ENCODE assay signal across 19 mouse cellular contexts in genomic region chr1:181847396-181847795, GRCm38 (mm10). TPM values are rescaled to one million over a fixed set of nuclear protein-coding genes. Genes with fewer than 3 reads are reported as not detected.
A peak's percentile ranks its signal among the peaks of the same experiment; 100 is the strongest.
DNase-seq lines count a peak whose midpoint lies in the region; ATAC-seq lines count a peak whose summit lies in the region.
"Had no signal": no experiment of that assay in that cellular context is flagged by ENCODE, and none has a peak within 500 bp of the region (broad histone marks: within the 10 kb centered on the region; RNA-seq: fewer than 3 reads in every experiment).

No protein-coding gene starts in this region.

- DNase-seq in kidney, adult 8-10 months, result peak; percentile 61 to 72
- no peak for DNase-seq in kidney, postnatal 10 days
- peak; percentile 48 to 55 for DNase-seq in spleen, postnatal 36 days (ENCODE audit: low spot score in 2 of 2)
- DNase-seq in spleen, postnatal 10 days (ENCODE audit: low spot score in 2 of 2), result no peak
- DNase-seq in forebrain, embryonic 10.5 days (ENCODE audit: extremely low spot score, low spot score), result no peak
- DNase-seq: adrenal gland, postnatal 14 days; cerebellum, adult 18-20 months; cerebellum, postnatal 10 days; gastrocnemius, postnatal 36 days; heart, adult 18-20 months; heart, postnatal 14 days had no signal

- H3K9me3 ChIP-seq in forebrain, embryonic 10.5 days, result no peaks in the 10 kb centered on the region
- H3K9me3 ChIP-seq: embryonic facial prominence, embryonic 10.5 days; forebrain, embryonic 15.5 days; heart, embryonic 15.5 days; hindbrain, embryonic 13.5 days had no signal

- H3K27me3 ChIP-seq in forebrain, embryonic 10.5 days (ENCODE audit: poor library complexity, severe bottlenecking), result peaks cover 6% of the 10 kb centered on the region; the same call in 1 of the 2 replicates
- H3K27me3 ChIP-seq: forebrain, embryonic 15.5 days; heart, embryonic 15.5 days; Patski had no signal

- H3K36me3 ChIP-seq in forebrain, embryonic 10.5 days (replicated peaks), result no peaks in the 10 kb centered on the region
- H3K36me3 ChIP-seq: embryonic facial prominence, embryonic 10.5 days; forebrain, embryonic 15.5 days; heart, embryonic 15.5 days; hindbrain, embryonic 13.5 days had no signal

- WGBS in forebrain, embryonic 10.5 days, result 92% methylated on average over 3 of the region's 3 CpGs

- peak; percentile 37; the same call in 1 of the 2 replicates for ATAC-seq in neutrophil, adult 5-6 weeks (ENCODE audit: extremely low read depth, insufficient number of reproducible peaks, low FRiP score, poor library complexity, severe bottlenecking)
- ATAC-seq: activated CD4-positive, CD25-positive, alpha-beta regulatory T cell, adult 4 months; forebrain, embryonic 15.5 days; hindbrain, postnatal 0 days had no signal

- no peak overlapping the region for H3K27ac ChIP-seq in forebrain, embryonic 10.5 days
- H3K27ac ChIP-seq: embryonic facial prominence, embryonic 10.5 days; forebrain, embryonic 15.5 days; heart, embryonic 15.5 days; hindbrain, embryonic 13.5 days; hindbrain, postnatal 0 days had no signal

- no peak overlapping the region for H3K4me3 ChIP-seq in forebrain, embryonic 10.5 days
- H3K4me3 ChIP-seq: embryonic facial prominence, embryonic 10.5 days; forebrain, embryonic 15.5 days; heart, embryonic 15.5 days; hindbrain, embryonic 13.5 days had no signal

- peaks cover 18% of the 10 kb centered on the region for H3K4me1 ChIP-seq in forebrain, embryonic 10.5 days

RNA-seq across cellular contexts. Expression of gene Lbr, which starts 4.5 kb away (rescaled TPM):
- 344 and 351 TPM in 2 replicates for total RNA-seq in neutrophil, adult 5-6 weeks (2017)
- polyA plus RNA-seq in forebrain, embryonic 10.5 days (2016; fragmentation: Nextera tagmentation; extraction: Ambion mirVana), result 212 and 221 TPM in 2 replicates

Comparison
In these comparisons a context has a peak if more than half of its experiments do, and no peak if none do; other contexts are left out.
1. DNase-seq: peak in kidney, adult 8-10 months (2 of 2) and spleen, postnatal 36 days (2 of 2); none in kidney, postnatal 10 days (single experiment), spleen, postnatal 10 days (0 of 2) and forebrain, embryonic 10.5 days (single experiment).